Mouse (Mus musculus) neural tube, embryonic 12.5 days (tissue): ENCODE data around the gene Pacsin2. TPM values are rescaled to one million over a fixed set of nuclear protein-coding genes. Genes with fewer than 3 reads are reported as not detected.
"Not testable (repeated sequence)": the region's sequence is repeated elsewhere in the genome, so short reads cannot be mapped to it uniquely, and the experiment has no call there.

Experiments used
- ATAC-seq: fragments of 200-750 bp; cut with Nextera tagmentation; 2 replicates; pipeline ENCODE4 v1.8.0; 2017; ENCODE audit warnings: low read depth, mild to moderate bottlenecking, moderate TSS enrichment, moderate library complexity; ENCODE audit not compliant: low FRiP score
- H3K27ac ChIP-seq: fragments of 300-500 bp; sonication (generic); 2 replicates; pipeline ENCODE4 v1.5.1; 2016
- H3K27me3 ChIP-seq: fragments of 300-500 bp; sonication (generic); replicated peaks from 2 replicates; pipeline ENCODE4 v1.6.1; 2016; ENCODE audit warnings: mild to moderate bottlenecking
- H3K36me3 ChIP-seq: fragments of 300-500 bp; sonication (generic); 2 replicates; pipeline ENCODE4 v1.6.1; 2016; ENCODE audit warnings: mild to moderate bottlenecking
- H3K4me1 ChIP-seq: fragments of 300-500 bp; sonication (generic); 2 replicates; pipeline ENCODE4 v1.6.1; 2016
- H3K4me2 ChIP-seq: fragments of 300-500 bp; sonication (generic); replicated peaks from 2 replicates; pipeline ENCODE4 v1.6.1; 2016; ENCODE audit warnings: mild to moderate bottlenecking
- H3K4me3 ChIP-seq: fragments of 300-500 bp; sonication (generic); 2 replicates; pipeline ENCODE4 v1.5.1; 2016
- H3K9ac ChIP-seq: fragments of 300-500 bp; sonication (generic); 2 replicates; pipeline ENCODE4 v1.6.1; 2016; ENCODE audit warnings: mild to moderate bottlenecking
- H3K9me3 ChIP-seq: fragments of 300-500 bp; sonication (generic); 2 replicates; pipeline ENCODE4 v1.6.1; 2016; ENCODE audit warnings: mild to moderate bottlenecking
- WGBS: fragments of 180-500 bp; shearing (Covaris S2); methylation state at CpG from one replicate; pipeline ENCODE4 v1.1.7; 2016; 5-methylcytosine and 5-hydroxymethylcytosine counted together
- polyA plus RNA-seq: library from polyadenylated mRNA; unstranded; fragments of >200 nt; fragmentation: Nextera tagmentation; extraction: Ambion mirVana; gene quantifications from 2 replicates; pipeline ENCODE4 v1.2.1, GENCODE M21; 2016

Gene Pacsin2
- polyA plus RNA-seq, 1 experiment from 2014 or later: 46.8 TPM

- H3K4me3 ChIP-seq: no peak overlapping the region
- WGBS: 57% methylated on average over 10 of the region's 10 CpGs
- H3K9ac ChIP-seq: no peak overlapping the region
- H3K9me3 ChIP-seq: no peaks in the 10 kb centered on the region
- no peaks in the 10 kb centered on the region for H3K4me1 ChIP-seq
- no peak overlapping the region for H3K27ac ChIP-seq
- no peaks in the 10 kb centered on the region for H3K36me3 ChIP-seq
- H3K27me3 ChIP-seq: peaks cover 4% of the 10 kb centered on the region; the same call in 1 of the 2 replicates
- no peak for ATAC-seq
- H3K4me2 ChIP-seq: no peak overlapping the region
Observed at GRCm38 (mm10) chr15:83473832-83474465, 9.5 kb upstream of the Pacsin2 start.

- Histone ChIP-seq H3K4me3 (no peak overlapping the region), H3K9me3 (no peaks in the 10 kb centered on the region), H3K36me3 (no peaks in the 10 kb centered on the region), H3K27ac (no peak overlapping the region), H3K4me1 (no peaks in the 10 kb centered on the region), H3K9ac (no peak overlapping the region), H3K4me2 (no peak overlapping the region), H3K27me3 (peaks cover 4% of the 10 kb centered on the region; the same call in 1 of the 2 replicates)
- WGBS: 93% methylated on average over 1 of the region's 1 CpGs
- ATAC-seq: no peak
Observed at GRCm38 (mm10) chr15:83473251-83473650, 8.8 kb upstream of the Pacsin2 start.

DNA sequence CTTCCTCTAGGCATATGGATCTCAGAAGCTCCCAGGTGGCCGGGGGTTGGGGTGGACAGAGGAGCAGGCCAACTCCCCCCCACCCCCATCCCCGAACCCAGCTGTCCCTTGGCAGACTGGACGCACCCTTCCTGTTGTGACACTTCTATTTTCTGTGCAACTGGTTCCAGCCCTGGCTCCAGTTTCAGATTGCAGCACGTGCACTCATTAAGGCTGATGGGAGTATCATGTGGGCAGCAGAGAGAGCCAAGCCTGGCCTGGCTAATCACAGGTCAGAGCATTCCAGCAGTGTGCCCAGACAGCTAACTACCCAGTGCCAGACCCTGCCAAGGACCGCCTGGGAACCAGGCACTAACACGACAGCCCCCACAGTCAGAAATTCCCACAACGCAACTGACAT, 7.1 kb upstream of the Pacsin2 start:
- H3K4me2 ChIP-seq: no peak overlapping the region
- H3K27me3 ChIP-seq: peaks cover 4% of the 10 kb centered on the region; the same call in 1 of the 2 replicates
- H3K4me3 ChIP-seq: no peak overlapping the region
- no peaks in the 10 kb centered on the region for H3K9me3 ChIP-seq
- H3K4me1 ChIP-seq: no peaks in the 10 kb centered on the region
- H3K36me3 ChIP-seq: no peaks in the 10 kb centered on the region
- WGBS: 77% methylated on average over 7 of the region's 7 CpGs
- no peak for ATAC-seq
- H3K9ac ChIP-seq: no peak overlapping the region
- no peak overlapping the region for H3K27ac ChIP-seq

- Histone ChIP-seq H3K9me3 (no peaks in the 10 kb centered on the region), H3K4me3 (no peak overlapping the region), H3K4me1 (no peaks in the 10 kb centered on the region), H3K27ac (no peak overlapping the region), H3K27me3 (peaks cover 4% of the 10 kb centered on the region; the same call in 1 of the 2 replicates), H3K36me3 (no peaks in the 10 kb centered on the region), H3K4me2 (no peak overlapping the region), H3K9ac (no peak overlapping the region)
- 85% methylated on average over 8 of the region's 8 CpGs for WGBS
- ATAC-seq: no peak
Observed at GRCm38 (mm10) chr15:83470443-83470842, 6.0 kb upstream of the Pacsin2 start.

- Histone ChIP-seq H3K27me3 (peaks cover 4% of the 10 kb centered on the region; the same call in 1 of the 2 replicates), H3K9ac (no peak overlapping the region), H3K4me1 (no peaks in the 10 kb centered on the region), H3K9me3 (no peaks in the 10 kb centered on the region), H3K4me2 (no peak overlapping the region), H3K4me3 (no peak overlapping the region), H3K27ac (no peak overlapping the region), H3K36me3 (no peaks in the 10 kb centered on the region)
- WGBS: 65% methylated on average over 6 of the region's 6 CpGs
- ATAC-seq: no peak
Observed at GRCm38 (mm10) chr15:83469279-83469821, 4.9 kb upstream of the Pacsin2 start.

DNA sequence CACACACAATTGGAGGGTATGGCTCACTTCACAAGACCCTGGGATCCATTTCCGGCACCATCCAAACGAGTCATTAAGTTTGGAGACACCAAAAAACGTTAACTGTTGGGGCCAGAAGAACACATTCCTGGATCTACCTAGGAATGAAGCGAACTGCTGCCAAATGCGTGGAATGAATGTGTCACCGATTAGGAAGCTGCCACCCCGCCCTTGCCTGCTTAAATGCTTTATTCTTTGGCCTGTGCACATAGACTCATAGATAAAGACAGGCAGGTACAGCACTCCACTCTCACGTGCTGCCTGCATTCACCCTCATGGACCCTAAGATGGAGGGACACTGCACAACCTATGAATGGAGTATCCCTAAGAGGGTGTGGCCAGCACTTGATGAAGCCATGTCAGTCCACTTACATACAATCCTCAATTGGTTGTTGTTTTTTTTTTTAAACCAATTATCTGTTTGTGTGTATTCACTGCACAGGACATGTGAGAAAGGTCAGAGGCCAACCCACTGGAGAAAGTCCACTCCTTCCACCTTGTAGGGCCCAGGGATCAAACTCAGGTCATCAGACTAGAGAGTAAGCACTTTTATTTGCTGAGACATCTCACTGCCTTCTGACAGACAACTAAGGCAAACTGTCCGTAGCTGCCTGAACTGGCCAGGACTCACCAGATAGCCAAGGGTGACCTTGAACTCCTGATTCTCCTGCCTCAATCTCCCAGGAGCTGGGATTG, 3.0 kb upstream of the Pacsin2 start:
- ATAC-seq: no peak
- peaks cover 9% of the 10 kb centered on the region for H3K4me1 ChIP-seq

GRCm38 (mm10) chr15:83466331-83466730, 1.9 kb upstream of the Pacsin2 start:
- 85% methylated on average over 4 of the region's 4 CpGs for WGBS
- Histone ChIP-seq H3K9ac (no peak overlapping the region), H3K4me1 (peaks cover 9% of the 10 kb centered on the region), H3K9me3 (no peaks in the 10 kb centered on the region), H3K4me3 (no peak overlapping the region), H3K27me3 (no peaks in the 10 kb centered on the region), H3K27ac (no peak overlapping the region), H3K36me3 (no peaks in the 10 kb centered on the region), H3K4me2 (no peak overlapping the region)
- ATAC-seq: no peak

More for the DNA sequence above, 3.0 kb upstream of the Pacsin2 start:
- H3K9me3 ChIP-seq: no peaks in the 10 kb centered on the region
- H3K27ac ChIP-seq: no peak overlapping the region
- H3K36me3 ChIP-seq: no peaks in the 10 kb centered on the region
- no peaks in the 10 kb centered on the region for H3K27me3 ChIP-seq
- H3K4me2 ChIP-seq: no peak overlapping the region
- 91% methylated on average over 9 of the region's 9 CpGs for WGBS
- H3K4me3 ChIP-seq: no peak overlapping the region
- no peak overlapping the region for H3K9ac ChIP-seq

- Histone ChIP-seq H3K4me1 (peaks cover 9% of the 10 kb centered on the region), H3K4me3 (peak overlapping the region; percentile 70), H3K4me2 (peak overlapping the region; percentile 93), H3K36me3 (no peaks in the 10 kb centered on the region), H3K27me3 (no peaks in the 10 kb centered on the region), H3K9ac (no peak overlapping the region), H3K27ac (no peak overlapping the region), H3K9me3 (no peaks in the 10 kb centered on the region)
- 79% methylated on average over 19 of the region's 19 CpGs for WGBS
- ATAC-seq: 0 out of 2 replicates have a peak, but pooled peaks have one; percentile 5
Observed at GRCm38 (mm10) chr15:83464905-83465650, 672 bp upstream of the Pacsin2 start.

GRCm38 (mm10) chr15:83463369-83464082, 880 bp downstream of the Pacsin2 start:
- H3K9ac ChIP-seq: peak overlapping the region; percentile 71
- H3K4me2 ChIP-seq: peak overlapping the region; percentile 93
- no peak overlapping the region for H3K27ac ChIP-seq
- WGBS: 9% methylated on average over 17 of the region's 17 CpGs
- H3K4me1 ChIP-seq: peaks cover 9% of the 10 kb centered on the region
- no peaks in the 10 kb centered on the region for H3K27me3 ChIP-seq
- no peaks in the 10 kb centered on the region for H3K9me3 ChIP-seq
- H3K36me3 ChIP-seq: no peaks in the 10 kb centered on the region
- H3K4me3 ChIP-seq: peak overlapping the region; percentile 70
- ATAC-seq: no peak

DNA sequence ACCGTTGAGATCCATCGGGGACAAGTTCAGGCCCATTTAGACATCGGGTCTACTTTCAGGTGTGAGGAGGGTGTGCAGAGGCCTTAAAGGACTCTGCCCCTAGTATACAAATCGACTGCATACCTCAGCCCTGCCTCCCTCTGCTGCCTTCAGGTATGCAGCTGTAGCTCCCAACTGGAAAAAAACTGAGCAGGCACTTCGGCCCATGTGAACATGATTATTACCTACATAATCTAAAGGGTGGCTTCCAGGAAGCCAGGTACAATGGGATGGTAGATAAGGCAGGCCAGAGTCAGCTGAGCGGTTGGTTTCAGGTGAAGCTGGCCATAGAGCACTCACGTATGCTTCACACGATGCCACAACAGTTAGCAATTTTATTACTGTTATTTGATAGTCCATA, 2.1 kb downstream of the Pacsin2 start:
- not testable (repeated sequence) for H3K9ac ChIP-seq, H3K27ac ChIP-seq, H3K36me3 ChIP-seq, H3K27me3 ChIP-seq, ATAC-seq, H3K4me2 ChIP-seq, H3K4me3 ChIP-seq, H3K4me1 ChIP-seq, H3K9me3 ChIP-seq
- WGBS: 85% methylated on average over 8 of the region's 8 CpGs

DNA sequence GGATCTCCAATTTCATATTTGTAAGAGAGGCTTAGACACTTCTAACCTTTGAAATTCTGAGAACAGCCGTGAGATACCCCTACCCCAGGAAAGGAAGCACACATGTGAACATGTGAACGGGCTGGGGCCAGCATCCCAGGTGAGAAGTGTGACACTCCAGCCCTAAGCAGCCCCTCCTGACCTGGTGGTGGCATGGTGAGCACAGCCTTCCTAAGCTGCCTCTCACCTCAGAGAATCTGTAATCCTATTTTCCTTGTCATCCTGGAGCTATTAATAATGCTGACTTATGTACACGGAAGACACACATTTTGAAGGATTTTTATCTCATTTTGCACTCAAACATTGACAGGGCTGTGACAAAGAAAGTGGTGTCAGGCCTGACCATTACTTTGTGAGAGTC, 3.5 kb downstream of the Pacsin2 start:
- Histone ChIP-seq H3K4me3 (no peak overlapping the region), H3K9me3 (no peaks in the 10 kb centered on the region), H3K36me3 (no peaks in the 10 kb centered on the region), H3K9ac (no peak overlapping the region), H3K4me1 (peaks cover 9% of the 10 kb centered on the region), H3K27me3 (no peaks in the 10 kb centered on the region), H3K27ac (no peak overlapping the region), H3K4me2 (no peak overlapping the region)
- no peak for ATAC-seq
- WGBS: 94% methylated on average over 3 of the region's 3 CpGs
